Mouse (Mus musculus) Patski (cell line): ENCODE data around the gene Atp6v0a1. TPM values are rescaled to one million over a fixed set of nuclear protein-coding genes. Genes with fewer than 3 reads are reported as not detected.
A peak's percentile ranks its signal among the peaks of the same experiment; 100 is the strongest.

Experiments used
- ATAC-seq: fragments of 100-300 bp; one replicate; pipeline ENCODE4 v1.8.0; 2021
- CTCF ChIA-PET: fragments of 350-600 bp; sonication (Branson Sonifier 250); formaldehyde crosslinking; loops from one replicate; lab custom pipeline; 2022; ENCODE audit warnings: inconsistent platforms; lab: Charles Lee
- POLR2A ChIA-PET: fragments of 350-600 bp; sonication (Branson Sonifier 250); formaldehyde crosslinking; loops from one replicate; lab custom pipeline; 2022; ENCODE audit warnings: antibody characterized with exemption, inconsistent platforms; lab: Charles Lee
- DNase-seq: peaks from one replicate; pipeline ENCODE4 v3.0.0-alpha.2; 2011; ENCODE audit warnings: low read depth, low spot score
- H3K27me3 ChIP-seq: fragments of 371-371 bp; one replicate; pipeline ENCODE4 v1.5.1; 2021
- CTCF ChIP-seq: fragments of 100-300 bp; IDR thresholded peaks from one replicate; pipeline ENCODE4 v1.5.1; 2021
- in situ Hi-C: fragments of 300-500 bp; cut with MboI; formaldehyde crosslinking; loops from 3 replicates; pipeline ENCODE4 v1.11.1; 2018; ENCODE audit warnings: low pct_unique_long_range_greater_than_20kb, mixed read lengths
- polyA plus RNA-seq: library from polyadenylated mRNA; unstranded; gene quantifications from one replicate; pipeline ENCODE4 v1.2.3, GENCODE M21; 2021

Gene Atp6v0a1
- polyA plus RNA-seq, 1 experiment from 2014 or later: 141 TPM

DNA sequence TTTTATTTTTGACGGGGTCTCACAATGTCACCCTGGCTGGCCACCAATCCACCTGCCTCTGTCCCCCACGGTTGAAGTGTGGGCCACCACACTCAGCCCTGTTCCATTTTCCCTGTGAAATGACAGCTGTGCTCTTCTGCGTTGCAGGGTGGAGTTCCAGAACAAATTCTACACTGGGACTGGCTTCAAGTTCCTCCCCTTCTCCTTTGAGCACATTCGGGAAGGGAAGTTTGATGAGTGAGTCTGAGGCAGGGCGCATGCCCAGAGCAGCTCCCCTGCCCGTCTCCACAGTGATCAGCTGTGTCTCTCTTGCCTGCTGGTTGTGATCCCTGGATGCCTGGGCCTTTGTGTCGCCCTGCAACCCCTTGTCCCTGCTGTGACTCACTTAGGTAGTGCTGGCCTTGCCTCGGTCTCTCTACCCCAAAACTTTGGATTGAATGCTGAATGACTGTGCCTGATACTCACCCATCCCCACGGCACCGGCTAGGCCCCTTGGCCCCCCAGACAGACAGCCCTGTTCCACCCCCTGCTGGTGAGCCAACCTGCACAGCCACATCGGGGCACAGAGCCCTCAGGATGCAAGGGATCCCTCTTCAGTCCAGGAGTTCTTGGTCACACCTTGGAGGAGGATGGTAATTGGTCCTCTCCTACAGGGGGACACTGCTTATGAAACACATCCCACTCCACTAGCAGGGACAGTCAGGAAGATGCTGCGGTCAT, 53.1 kb downstream of the Atp6v0a1 start:
- no peak for ATAC-seq
- CTCF ChIA-PET: no interaction called here
- TF ChIP-seq CTCF: no peak
- POLR2A ChIA-PET: interaction anchor here (0.5 kb wide), 1 partner anchor 168 kb away, joined by 3 read pairs; no protein-coding TSS in a partner anchor
- no peak for DNase-seq
- no peaks in the 10 kb centered on the region for H3K27me3 ChIP-seq
- in situ Hi-C loops: no loop called here

DNA sequence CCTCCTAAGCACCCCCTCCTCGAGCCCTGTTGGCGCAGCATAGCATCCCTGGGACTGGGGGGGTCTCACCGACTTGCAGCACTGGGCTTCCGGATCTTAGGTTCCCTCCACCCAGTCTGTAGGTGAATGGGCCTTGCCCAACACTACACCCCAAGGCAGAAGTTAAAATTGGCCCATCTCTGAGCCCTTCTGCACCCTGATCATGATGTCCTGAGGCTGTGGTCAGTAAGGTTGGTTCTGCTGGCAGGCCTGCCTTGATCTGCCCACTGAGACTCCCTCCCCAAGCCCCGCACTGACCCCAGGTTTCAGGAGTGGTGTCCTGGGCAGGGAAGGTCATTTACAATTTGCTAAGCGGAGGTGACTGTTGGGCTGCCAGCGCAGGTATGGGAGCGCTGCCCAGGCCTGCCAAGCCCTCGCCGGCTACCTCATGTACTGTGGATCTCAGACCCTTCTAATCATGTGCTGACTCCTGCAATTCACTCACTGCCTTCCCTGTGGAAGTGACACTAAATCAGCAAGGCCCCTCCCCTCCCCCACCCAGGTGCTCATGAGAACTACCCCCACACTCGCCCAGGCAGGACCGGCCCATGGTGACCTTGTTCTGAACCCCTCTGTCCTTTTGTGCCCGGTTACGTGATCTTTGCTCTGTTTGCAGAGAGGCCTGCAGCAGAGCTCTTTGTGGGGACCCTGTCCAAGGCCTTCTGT, 53.9 kb downstream of the Atp6v0a1 start:
- no peak for ATAC-seq
- no peak for TF ChIP-seq CTCF
- H3K27me3 ChIP-seq: no peaks in the 10 kb centered on the region
- in situ Hi-C loops: no loop called here
- POLR2A ChIA-PET: interaction anchor here (1.4 kb wide), 1 partner anchor 12 kb away, joined by 3 read pairs; no protein-coding TSS in a partner anchor
- DNase-seq: no peak
- CTCF ChIA-PET: no interaction called here

DNA sequence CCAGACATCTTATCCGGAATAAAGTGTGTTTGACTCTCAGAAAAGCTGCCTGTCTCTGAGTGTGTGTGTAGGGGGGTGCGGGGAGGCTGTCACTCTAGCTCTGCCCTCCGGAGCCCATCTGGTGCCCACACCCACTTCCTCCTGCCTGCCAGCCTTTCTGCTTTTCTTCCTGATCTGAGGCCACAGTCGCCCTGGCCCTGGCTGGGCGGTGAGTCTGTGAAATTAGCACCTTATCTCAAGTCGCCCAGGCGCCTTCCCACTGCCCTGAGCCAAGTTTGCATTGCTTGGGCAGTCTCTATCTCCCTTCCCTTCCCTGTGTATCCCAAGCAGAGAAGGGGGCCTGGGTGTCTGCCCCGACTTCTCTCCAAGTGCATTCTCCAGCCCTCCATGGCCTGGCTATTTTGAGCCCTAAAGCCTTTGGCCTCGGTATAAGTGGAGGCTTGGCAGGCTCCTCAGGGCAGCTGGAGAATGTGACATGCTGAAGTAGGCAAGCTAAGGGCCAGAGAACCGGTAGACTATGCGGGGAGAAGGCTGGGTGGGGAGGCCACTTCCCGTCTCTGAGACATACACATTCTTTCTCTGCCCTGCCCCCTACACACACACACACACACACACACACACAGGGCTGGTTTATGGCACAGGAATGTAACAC, 54.5 kb downstream of the Atp6v0a1 start:
- DNase-seq (no peak), ATAC-seq (no peak)
- in situ Hi-C loops: no loop called here
- ChIA-PET CTCF (no interaction called here), POLR2A (interaction anchor here (1.4 kb wide), 1 partner anchor 12 kb away, joined by 3 read pairs; no protein-coding TSS in a partner anchor)
- no peak for TF ChIP-seq CTCF
- no peaks in the 10 kb centered on the region for H3K27me3 ChIP-seq

DNA sequence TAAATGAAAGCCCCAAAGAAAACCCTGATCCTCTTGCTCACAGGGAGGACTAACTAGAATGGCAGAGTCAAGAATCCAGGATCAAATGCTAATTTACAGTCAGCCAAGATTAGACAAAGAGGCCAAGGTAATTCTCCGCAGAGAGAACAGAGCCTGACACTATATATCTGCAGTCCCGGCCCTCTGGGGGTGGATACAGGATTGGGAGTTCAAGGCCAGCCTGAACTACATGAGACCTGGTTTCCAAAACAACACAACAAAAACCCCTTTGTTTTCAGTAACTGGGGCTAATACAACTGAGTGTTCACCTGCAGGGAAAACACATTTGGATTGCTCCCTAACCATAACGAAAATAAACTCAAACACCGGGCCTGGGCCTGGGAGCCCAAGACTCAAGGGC, 55.2 kb downstream of the Atp6v0a1 start:
- CTCF ChIA-PET: no interaction called here
- TF ChIP-seq CTCF: no peak
- ATAC-seq (no peak), DNase-seq (no peak)
- POLR2A ChIA-PET: interaction anchor here (1.4 kb wide), 1 partner anchor 13 kb away, joined by 3 read pairs; no protein-coding TSS in a partner anchor
- in situ Hi-C loops: no loop called here
- no peaks in the 10 kb centered on the region for H3K27me3 ChIP-seq

DNA sequence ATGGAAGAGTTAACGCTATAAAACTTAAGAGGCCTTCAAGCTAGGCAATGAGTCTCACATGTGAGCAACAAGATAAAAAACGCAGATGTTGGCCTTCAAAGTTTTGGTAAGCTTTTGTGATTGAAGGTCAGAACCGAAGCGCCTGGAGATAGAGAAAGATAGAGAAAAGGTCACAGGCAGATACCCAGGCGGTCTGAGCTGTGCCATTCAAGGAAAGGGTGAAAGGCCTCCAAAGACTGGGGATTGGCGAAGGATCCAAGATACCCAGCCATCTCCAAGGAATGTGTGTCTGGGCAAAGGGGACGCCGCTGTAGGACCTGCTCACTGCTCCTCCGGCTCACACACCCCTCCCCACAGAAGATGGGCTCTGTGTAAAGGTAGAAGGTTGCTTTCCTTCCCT, 55.8 kb downstream of the Atp6v0a1 start:
- TF ChIP-seq CTCF: no peak
- ChIA-PET POLR2A (interaction anchor here (0.8 kb wide), 1 partner anchor 168 kb away, joined by 4 read pairs; no protein-coding TSS in a partner anchor), CTCF (no interaction called here)
- no peaks in the 10 kb centered on the region for H3K27me3 ChIP-seq
- DNase-seq (no peak), ATAC-seq (no peak)
- in situ Hi-C loops: no loop called here

DNA sequence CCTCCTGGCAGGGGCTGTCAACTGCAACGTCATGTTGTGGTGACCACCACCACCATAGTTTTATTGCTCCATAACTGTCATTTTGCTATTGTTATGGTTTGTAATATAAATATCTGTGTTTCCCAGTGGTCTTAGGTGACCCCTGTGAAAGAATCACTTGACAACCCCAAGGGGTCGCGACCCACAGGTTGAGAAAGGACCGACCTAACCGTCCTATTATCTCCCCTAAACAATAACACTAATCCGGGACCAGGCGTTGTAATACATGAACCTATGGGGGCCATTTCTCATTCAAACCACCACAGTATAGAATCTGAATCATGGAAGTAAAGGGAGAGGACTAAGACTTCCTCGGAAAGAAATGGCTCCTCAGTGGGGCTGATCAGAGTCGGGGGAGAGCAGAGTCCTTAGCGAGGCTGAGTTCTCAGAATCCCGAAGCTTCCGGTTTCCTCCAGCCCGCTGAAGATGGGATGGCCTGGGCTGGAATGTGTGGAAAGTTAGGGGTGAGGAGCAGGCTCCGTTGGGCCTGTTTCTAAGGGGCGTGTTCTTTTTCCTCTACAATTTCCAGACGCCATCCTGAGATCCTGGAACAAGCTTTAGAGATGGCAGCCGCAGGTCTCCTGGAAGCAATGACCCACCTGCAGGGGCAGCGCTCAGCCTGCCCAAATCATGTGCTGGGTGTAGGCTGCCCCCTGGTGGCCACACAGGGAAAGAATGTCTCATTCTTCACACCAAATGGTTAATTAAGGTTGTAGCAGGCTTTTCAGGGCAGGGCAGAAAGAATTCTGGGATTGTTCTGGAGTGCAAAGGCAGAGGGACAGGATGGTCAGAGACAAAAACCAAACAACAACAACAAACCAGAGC, 57.5 kb downstream of the Atp6v0a1 start:
- ATAC-seq: no peak

DNA sequence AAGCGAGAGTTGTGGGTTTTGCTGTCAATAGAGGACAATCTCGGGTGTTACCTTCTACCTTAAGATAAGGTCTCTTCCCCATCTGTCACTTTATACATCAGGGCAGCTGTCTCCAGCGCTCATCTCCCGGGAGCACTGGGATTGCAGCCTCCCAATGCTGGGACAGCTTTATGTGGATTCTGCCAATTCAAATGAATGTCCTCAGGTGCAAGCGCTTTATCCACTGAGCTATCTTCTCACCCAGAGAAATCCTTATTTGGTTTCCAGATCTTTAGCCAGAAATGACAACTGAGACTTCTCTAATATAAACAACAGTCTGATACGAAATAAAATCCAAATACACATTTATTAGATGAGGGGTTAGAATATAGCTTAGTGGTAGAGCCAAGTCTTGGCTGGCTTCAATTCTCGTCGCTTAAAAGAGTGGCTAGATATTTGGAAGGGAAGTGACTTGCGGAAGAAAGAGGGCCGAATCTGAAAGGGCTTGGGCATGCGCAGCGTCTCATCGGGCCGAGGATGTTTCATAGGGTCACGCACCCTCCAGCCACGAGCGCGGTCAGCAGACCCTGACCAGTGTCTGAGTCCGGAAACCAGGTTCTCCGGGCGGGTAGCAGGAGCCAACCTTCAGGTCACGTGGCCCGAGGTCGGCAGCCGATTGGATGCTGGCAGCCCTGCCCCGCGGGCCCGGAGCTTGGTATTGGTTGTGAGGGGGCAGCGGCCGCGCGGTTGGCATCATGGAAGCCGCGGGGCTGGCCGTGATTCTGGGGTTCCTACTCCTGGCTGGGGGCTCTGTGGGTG, 60.3 kb downstream of the Atp6v0a1 start, which contains the start of gene Naglu:
Gene Naglu (plus strand): TSS at position 622 of the 798 bp plus-strand sequence.
- in situ Hi-C loops: no loop called here
- CTCF ChIA-PET: interaction anchor here (0.7 to 2.4 kb wide), 7 partner anchors 11 to 111 kb away, joined by 3 to 5 read pairs (median 4); partner anchors contain the start of gene Mlx
- no peak for TF ChIP-seq CTCF
- ATAC-seq (peak; percentile 87), DNase-seq (peak; percentile 77)
- POLR2A ChIA-PET: interaction anchor here (0.5 to 2.9 kb wide), 5 partner anchors 11 to 103 kb away, joined by 3 to 13 read pairs (median 5); partner anchors contain the start of gene Coasy
- H3K27me3 ChIP-seq: no peaks in the 10 kb centered on the region

More for the DNA sequence above, 57.5 kb downstream of the Atp6v0a1 start:
- CTCF ChIA-PET: interaction anchor here (0.6 to 2.4 kb wide), 9 partner anchors 10 to 110 kb away, joined by 3 to 6 read pairs (median 3); no protein-coding TSS in a partner anchor
- DNase-seq: no peak
- in situ Hi-C loops: no loop called here
- TF ChIP-seq CTCF: peak; percentile 97
- H3K27me3 ChIP-seq: no peaks in the 10 kb centered on the region
- POLR2A ChIA-PET: no interaction called here

DNA sequence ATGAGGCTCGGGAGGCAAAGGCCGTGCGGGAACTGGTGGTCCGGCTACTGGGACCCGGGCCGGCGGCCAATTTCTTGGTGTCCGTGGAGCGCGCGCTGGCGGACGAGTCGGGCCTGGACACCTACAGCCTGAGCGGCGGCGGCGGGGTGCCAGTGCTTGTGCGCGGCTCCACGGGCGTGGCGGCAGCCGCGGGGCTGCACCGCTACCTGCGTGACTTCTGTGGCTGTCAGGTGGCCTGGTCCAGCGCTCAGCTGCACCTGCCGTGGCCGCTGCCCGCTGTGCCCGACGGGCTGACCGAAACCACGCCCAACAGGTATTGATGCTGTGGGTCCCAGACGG, 60.9 kb downstream of the Atp6v0a1 start:
- in situ Hi-C loops: no loop called here
- H3K27me3 ChIP-seq: no peaks in the 10 kb centered on the region
- ChIA-PET CTCF (interaction anchor here (0.7 to 1.4 kb wide), 3 partner anchors 87 to 106 kb away, joined by 3 to 4 read pairs (median 4); no protein-coding TSS in a partner anchor), POLR2A (interaction anchor here (1.8 to 2.9 kb wide), 3 partner anchors 11 to 103 kb away, joined by 4 to 13 read pairs (median 8); partner anchors contain the start of gene Coasy)
- TF ChIP-seq CTCF: no peak
- DNase-seq (no peak), ATAC-seq (peak; percentile 24)
